In the genomic region with DNA sequence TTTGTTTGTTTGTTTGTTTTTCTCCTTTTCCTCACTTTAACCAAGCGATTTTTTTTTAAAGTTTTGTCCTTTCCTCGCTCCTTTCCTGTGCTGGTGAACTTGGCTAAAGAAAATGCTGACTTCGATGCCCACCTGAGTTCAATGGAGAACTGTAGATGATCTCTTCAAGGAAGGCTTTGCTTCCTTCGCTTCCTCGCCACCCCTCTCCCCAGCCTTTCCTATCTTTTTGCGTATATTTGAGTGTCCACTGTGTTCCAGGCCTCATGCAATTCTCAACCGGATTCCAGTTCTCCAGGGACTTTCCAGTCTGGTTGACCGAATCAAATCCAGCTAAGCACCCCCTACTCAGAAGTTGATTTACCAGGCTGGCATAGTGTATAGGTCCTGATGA, we compare ENCODE assay signal across 8 mouse cellular contexts. TPM values are rescaled to one million over a fixed set of nuclear protein-coding genes. Genes with fewer than 3 reads are reported as not detected.
DNase-seq lines count a peak whose midpoint lies in the region; ATAC-seq and TF ChIP-seq lines count a peak whose summit lies in the region.

No protein-coding gene starts in this region.

- H3K9ac ChIP-seq in forebrain, embryonic 15.5 days (replicated peaks), result no peak overlapping the region
- no peak overlapping the region for H3K9ac ChIP-seq in limb, embryonic 13.5 days
- no peak overlapping the region for H3K9ac ChIP-seq in stomach, postnatal 0 days (ENCODE audit: low read length)

- H3K4me2 ChIP-seq in forebrain, embryonic 15.5 days (replicated peaks), result peak overlapping the region; percentile 43
- H3K4me2 ChIP-seq in limb, embryonic 13.5 days (replicated peaks), result peak overlapping the region; percentile 65
- peak overlapping the region; percentile 27; the same call in 1 of the 2 replicates for H3K4me2 ChIP-seq in stomach, postnatal 0 days (replicated peaks; ENCODE audit: low read depth)

- peaks cover 44% of the 10 kb centered on the region for H3K79me2 ChIP-seq in C2C12 (ENCODE audit: control insufficient read depth, insufficient read depth)

- H3K36me3 ChIP-seq in C2C12 (ENCODE audit: control insufficient read depth, insufficient read depth), result no peaks in the 10 kb centered on the region
- no peaks in the 10 kb centered on the region for H3K36me3 ChIP-seq in forebrain, embryonic 15.5 days
- H3K36me3 ChIP-seq in limb, embryonic 13.5 days, result peaks cover 5% of the 10 kb centered on the region; the same call in 1 of the 2 replicates
- H3K36me3 ChIP-seq in stomach, postnatal 0 days (ENCODE audit: control insufficient read depth, insufficient read depth, low read length), result no peaks in the 10 kb centered on the region

- ATAC-seq in forebrain, embryonic 15.5 days (replicated peaks), result peak; percentile 65
- no peak for ATAC-seq in limb, embryonic 13.5 days (ENCODE audit: low FRiP score, low read depth)
- peak; percentile 37; the same call in 1 of the 2 replicates for ATAC-seq in stomach, postnatal 0 days (ENCODE audit: low FRiP score, low TSS enrichment)

- peaks cover 31% of the 10 kb centered on the region for H3K79me3 ChIP-seq in C2C12 (ENCODE audit: low read depth)

- intact Hi-C loops in gastrocnemius, adult 2 months (cut with DNase I), result loop anchor here (10.0 kb wide), 1 partner anchor 282 kb away; a partner anchor contains a TSS

- TF ChIP-seq CTCF in gastrocnemius, adult 2 months (IDR thresholded peaks at IDR 0.05), result no peak
- no peak for TF ChIP-seq CTCF in C2C12 (IDR thresholded peaks at IDR 0.05; ENCODE audit: control insufficient read depth, insufficient read depth, insufficient read length)
- no peak for TF ChIP-seq CTCF in stomach, postnatal 0 days (IDR thresholded peaks at IDR 0.05; ENCODE audit: low read depth)

- H3K4me1 ChIP-seq in forebrain, embryonic 15.5 days, result peaks cover 13% of the 10 kb centered on the region
- H3K4me1 ChIP-seq in limb, embryonic 13.5 days, result peaks cover 11% of the 10 kb centered on the region
- H3K4me1 ChIP-seq in stomach, postnatal 0 days (replicated peaks; ENCODE audit: control insufficient read depth, insufficient read depth), result no peaks in the 10 kb centered on the region; the same call in 1 of the 2 replicates

- no peak for DNase-seq in gastrocnemius, adult 2 months
- no peak for DNase-seq in gastrocnemius, adult 18-20 months (ENCODE audit: low spot score)
- DNase-seq in stomach, postnatal 0 days (ENCODE audit: low spot score), result no peak
- no peak for DNase-seq in retina, postnatal 1 day
- DNase-seq in ovary, postnatal 36 days (ENCODE audit: low spot score), result no peak

- H3K9me3 ChIP-seq in forebrain, embryonic 15.5 days, result no peaks in the 10 kb centered on the region
- no peaks in the 10 kb centered on the region for H3K9me3 ChIP-seq in limb, embryonic 13.5 days
- no peaks in the 10 kb centered on the region for H3K9me3 ChIP-seq in stomach, postnatal 0 days (ENCODE audit: control insufficient read depth, low read length)

- TF ChIP-seq EP300 in stomach, postnatal 0 days (optimal IDR thresholded peaks at IDR 0.05), result no peak

- peak overlapping the region; percentile 80 for H3K4me3 ChIP-seq in gastrocnemius, adult 2 months
- H3K4me3 ChIP-seq in C2C12 (ENCODE audit: insufficient read depth, poor library complexity, severe bottlenecking), result peak overlapping the region; percentile 80
- peak overlapping the region; percentile 88 for H3K4me3 ChIP-seq in forebrain, embryonic 15.5 days
- H3K4me3 ChIP-seq in limb, embryonic 13.5 days, result peak overlapping the region; percentile 86
- peak overlapping the region; percentile 96 for H3K4me3 ChIP-seq in stomach, postnatal 0 days (ENCODE audit: low read depth, low read length)

- H3K27ac ChIP-seq in gastrocnemius, adult 2 months, result peak overlapping the region; percentile 94
- no peak overlapping the region for H3K27ac ChIP-seq in forebrain, embryonic 15.5 days (replicated peaks)
- no peak overlapping the region for H3K27ac ChIP-seq in limb, embryonic 13.5 days
- H3K27ac ChIP-seq in stomach, postnatal 0 days (replicated peaks), result no peak overlapping the region

- no peaks in the 10 kb centered on the region for H3K27me3 ChIP-seq in C2C12 (ENCODE audit: control insufficient read depth, insufficient read depth, insufficient read length)
- no peaks in the 10 kb centered on the region for H3K27me3 ChIP-seq in forebrain, embryonic 15.5 days
- 0 out of 2 replicates have a peak, but pooled peaks cover 2% of the 10 kb centered on the region for H3K27me3 ChIP-seq in limb, embryonic 13.5 days
- H3K27me3 ChIP-seq in stomach, postnatal 0 days (ENCODE audit: control insufficient read depth, insufficient read depth, low read length), result no peaks in the 10 kb centered on the region

- WGBS in forebrain, embryonic 15.5 days, result 48% methylated on average over 8 of the region's 8 CpGs
- 51% methylated on average over 8 of the region's 8 CpGs for WGBS in limb, embryonic 13.5 days
- WGBS in stomach, postnatal 0 days, result 56% methylated on average over 8 of the region's 8 CpGs

- H3ac ChIP-seq in C2C12 (ENCODE audit: control insufficient read depth, insufficient read length, low read depth), result no peak overlapping the region

TF ChIP-seq in C2C12, 6 proteins besides CTCF, POLR2A, EP300 and RAD21:
- TF ChIP-seq MAX (IDR thresholded peaks at IDR 0.05), result no peak

RNA-seq across cellular contexts. Expression of a gene that starts 0.3 kb away (rescaled TPM):
- total RNA-seq in gastrocnemius, adult 2 months (2021), result 10 to 100 TPM; 31.0 to 31.9 TPM
- total RNA-seq in gastrocnemius, adult 18-20 months (2021), result 10 to 100 TPM; 33.0 to 33.4 TPM
- 12.3 TPM for polyA plus RNA-seq in C2C12 (2012; fragmentation: generic; extraction: Trizol)
- polyA plus RNA-seq in forebrain, embryonic 15.5 days (2015; fragmentation: Nextera tagmentation; extraction: Ambion mirVana), result 53.3 and 57.1 TPM in 2 replicates
- 57.6 and 62.9 TPM in 2 replicates for polyA plus RNA-seq in limb, embryonic 13.5 days (2015; fragmentation: Nextera tagmentation; extraction: Ambion mirVana)
- 36.1 and 39.1 TPM in 2 replicates for polyA plus RNA-seq in stomach, postnatal 0 days (2015; fragmentation: Nextera tagmentation; extraction: Ambion mirVana)
